Comparison of ENCODE assay signal across 15 mouse cellular contexts in the genomic region with DNA sequence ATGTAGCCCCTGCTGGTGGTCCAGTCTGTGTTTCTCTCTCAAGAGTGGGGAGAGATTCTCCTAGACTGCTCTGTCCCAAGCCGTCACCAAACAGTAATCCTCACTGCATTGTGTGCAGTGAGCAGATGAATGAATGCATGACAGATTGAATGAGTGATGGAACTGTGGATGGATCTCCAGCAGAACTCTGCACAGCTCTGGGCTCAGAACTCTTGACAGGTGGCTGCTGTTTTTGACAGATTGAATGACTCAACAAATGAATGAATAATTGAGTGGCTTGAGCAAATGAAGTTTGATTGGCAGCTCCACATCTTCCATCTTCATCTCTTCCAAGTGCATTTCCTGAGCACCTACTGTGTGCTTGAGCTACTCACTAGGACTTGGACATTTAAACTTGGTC.
"Had no signal": no experiment of that assay in that cellular context is flagged by ENCODE, and none has a peak within 500 bp of the region (broad histone marks: within the 10 kb centered on the region; RNA-seq: fewer than 3 reads in every experiment).

No protein-coding gene starts in this region.

- H3K9ac ChIP-seq: neural tube, embryonic 15.5 days; stomach, embryonic 15.5 days had no signal

- H3K4me2 ChIP-seq: neural tube, embryonic 15.5 days; stomach, embryonic 15.5 days had no signal

- H3K4me3 ChIP-seq: neural tube, embryonic 15.5 days; stomach, embryonic 15.5 days had no signal

- H3K36me3 ChIP-seq: stomach, embryonic 15.5 days had no signal

- DNase-seq: retina, postnatal 1 day; right cerebral cortex, adult 18-20 months; right cerebral cortex, postnatal 14 days; right cerebral cortex, postnatal 25 days; right cerebral cortex, postnatal 4 days; spleen, adult 18-20 months; thymus, adult 18-20 months; thymus, adult 2 months; thymus, postnatal 14 days; thymus, postnatal 25 days; thymus, postnatal 36 days; thymus, postnatal 4 days had no signal

- H3K4me1 ChIP-seq: neural tube, embryonic 15.5 days; stomach, embryonic 15.5 days had no signal

- H3K9me3 ChIP-seq: neural tube, embryonic 15.5 days; stomach, embryonic 15.5 days had no signal

- H3K27ac ChIP-seq: neural tube, embryonic 15.5 days; stomach, embryonic 15.5 days; stomach, postnatal 0 days had no signal

- H3K27me3 ChIP-seq: neural tube, embryonic 15.5 days; stomach, embryonic 15.5 days had no signal
